Mouse (Mus musculus): ENCODE measurements around the gene Actn2.

The Actn2 gene

DNA sequence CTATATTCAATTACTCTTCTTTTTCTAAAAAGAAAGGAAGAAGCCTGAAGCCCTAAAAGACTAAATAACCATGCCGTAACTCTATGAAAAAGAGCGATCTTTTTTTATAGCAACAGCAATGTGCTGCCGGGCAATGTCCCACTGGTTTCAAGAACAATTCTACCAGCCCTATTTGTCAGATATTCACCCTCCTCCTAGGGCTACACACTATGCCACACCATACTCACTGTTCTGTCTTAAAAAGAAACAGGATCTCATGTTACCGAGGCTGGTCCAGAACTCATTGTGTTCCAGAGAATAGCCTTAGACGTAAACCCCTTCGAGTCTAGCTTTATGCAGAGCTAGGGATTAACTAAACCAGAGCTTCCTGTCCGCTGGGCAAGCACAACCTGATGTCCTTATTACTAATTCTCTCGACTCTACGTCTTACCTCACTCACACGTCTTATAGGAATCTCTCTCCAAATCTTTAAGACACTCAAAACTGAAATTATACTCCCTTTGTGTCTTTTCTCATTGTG is 83.6 kb downstream of the Actn2 start:
- no peak for DNase-seq (ENCODE audit: low spot score in 2 of 2)

DNA sequence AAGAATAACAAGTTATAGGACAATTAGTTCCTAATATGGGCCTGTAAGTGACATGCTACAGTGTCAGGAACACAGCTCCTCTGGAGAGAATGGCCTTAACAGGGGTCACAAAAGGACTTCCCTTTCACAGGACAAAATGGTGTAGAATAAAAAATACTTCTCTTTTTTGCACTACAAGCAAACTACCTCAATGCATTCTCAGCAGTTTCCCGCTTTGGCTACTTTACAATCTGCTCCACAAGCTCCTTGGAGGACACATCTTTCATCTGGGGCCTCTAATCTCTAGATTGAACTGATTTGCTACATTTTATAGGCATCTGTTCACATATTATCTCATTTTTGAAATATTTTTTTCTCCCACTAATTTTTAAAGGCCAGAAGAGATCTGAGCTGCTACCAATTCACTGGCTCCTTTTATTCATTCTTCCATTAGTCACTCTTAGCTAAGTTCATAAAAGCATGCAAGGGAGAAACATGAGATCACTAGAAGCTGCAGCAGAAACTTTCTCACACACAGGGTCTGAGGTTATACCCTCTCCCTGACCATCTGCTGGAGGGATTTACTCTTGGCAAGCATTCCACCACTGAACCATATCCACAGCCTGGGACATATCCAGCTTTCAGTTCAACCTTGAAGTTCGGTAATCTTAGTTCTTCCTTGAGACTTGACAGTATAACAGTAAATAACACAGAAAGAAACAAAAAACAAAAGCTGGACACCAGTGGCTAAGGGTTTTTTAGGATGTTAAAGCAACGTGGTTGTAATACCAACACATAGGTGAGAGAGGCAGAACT is 84.5 kb downstream of the Actn2 start:
- no peak for DNase-seq (ENCODE audit: low spot score in 2 of 2)

DNA sequence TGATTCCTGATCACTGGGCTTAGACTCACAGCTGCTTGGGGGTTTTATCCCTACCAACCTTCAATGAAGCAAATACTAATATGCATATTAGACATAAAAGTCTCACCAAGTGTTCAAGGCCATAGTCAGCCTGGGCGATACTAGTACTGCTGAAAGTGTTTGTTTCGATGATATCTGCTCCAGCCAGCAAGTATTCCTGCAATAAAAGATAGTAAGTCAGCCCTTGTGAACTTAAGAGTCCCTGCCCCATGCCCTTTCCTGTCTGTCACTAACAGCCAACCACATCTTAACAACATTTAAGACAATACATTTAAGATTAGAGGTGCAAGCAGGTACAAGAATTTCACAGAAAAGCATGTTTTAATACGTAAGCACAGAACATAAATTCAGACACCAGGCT is 90.1 kb downstream of the Actn2 start:
- DNase-seq (ENCODE audit: low spot score in 2 of 2), result no peak

DNA sequence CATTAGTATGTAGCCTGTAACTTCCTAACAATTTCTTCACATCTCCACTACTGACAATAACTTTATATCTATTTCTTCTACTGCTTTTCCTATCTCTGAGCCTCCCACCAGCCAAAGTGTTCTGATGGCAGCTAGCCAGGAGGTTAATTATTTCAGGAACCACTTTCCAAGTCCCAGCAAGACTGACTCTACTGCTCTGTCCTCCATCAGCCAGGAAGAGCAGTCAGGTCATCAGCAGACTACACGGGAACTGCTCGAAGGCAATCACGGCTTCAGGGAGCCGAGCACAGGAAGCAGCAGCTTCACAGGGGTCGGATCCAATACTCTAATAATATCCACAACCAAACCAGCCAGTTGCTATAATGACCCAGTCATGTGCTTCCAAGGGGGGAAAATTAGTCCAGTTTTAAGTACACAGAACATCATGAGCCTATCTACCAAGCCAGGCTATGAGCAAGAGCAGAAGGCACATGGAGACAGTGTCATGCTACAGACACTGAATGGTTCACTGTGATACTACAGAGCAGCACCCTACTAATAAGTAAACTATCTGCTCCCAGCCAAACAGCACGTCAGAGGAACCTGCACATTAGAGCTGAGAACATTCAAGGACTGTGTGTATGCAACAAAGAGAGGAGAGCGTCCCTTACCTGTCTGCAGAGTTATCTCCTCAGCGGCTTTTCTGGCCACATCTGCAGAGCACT is 91.2 kb downstream of the Actn2 start:
- no peak for DNase-seq (ENCODE audit: low spot score in 2 of 2)

DNA sequence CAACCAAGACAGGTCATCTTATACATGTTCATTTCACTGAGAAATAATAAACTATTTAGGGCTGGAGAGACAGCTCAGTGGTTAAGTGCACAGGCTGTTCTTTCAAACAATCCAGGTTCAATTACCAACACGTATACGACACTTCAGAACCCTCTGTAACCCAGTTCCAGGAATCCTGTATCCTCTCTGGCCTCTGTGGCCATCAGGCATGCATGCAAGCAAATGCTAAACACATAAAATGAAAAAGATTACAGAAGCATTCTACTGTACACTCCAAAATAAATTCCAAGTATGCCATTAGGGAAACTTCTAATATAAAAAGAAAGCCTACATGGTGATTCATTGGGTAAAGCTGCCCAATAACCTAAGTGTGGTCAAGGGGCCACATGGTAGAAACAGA is 94.6 kb downstream of the Actn2 start:
- DNase-seq (ENCODE audit: low spot score in 2 of 2), result no peak

DNA sequence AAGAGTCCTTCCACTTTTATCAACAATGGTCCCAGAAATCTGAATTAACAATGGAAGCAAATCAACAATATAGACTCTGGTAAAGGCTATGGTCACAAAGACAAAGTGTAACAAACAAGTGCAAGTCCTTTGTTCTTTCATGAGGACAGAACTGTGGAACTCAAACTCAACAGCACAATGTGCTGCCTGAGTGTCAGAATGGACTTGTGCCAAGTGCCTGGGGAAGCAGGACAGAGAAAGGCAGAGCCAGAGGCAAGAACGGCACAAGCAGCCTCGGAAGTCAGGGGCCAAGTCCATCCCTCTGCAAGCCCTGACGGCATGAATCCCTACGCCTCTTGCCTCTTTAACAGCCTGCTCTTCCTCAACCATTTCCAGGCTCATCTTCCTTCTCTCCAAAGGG is 96.6 kb downstream of the Actn2 start:
- DNase-seq (ENCODE audit: low spot score in 2 of 2), result no peak

DNA sequence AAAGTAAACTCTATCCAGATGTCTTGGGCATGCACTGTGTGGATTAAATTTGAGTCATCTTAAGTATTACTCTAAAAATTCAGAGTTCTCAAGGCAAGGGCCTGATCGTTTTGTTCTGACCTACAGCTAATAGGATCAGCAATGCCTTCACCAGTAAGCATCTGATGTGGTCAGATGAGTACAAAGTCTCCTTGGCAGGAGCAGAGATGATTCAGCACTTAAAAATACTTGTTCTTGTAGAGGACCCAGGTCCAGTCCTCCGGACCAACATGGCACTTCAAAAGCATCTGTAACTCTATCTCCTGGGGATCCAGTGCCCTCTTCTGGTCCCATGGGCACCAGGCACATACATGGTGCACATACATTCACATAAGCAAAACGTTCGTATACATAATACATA is 108.4 kb downstream of the Actn2 start:
- no peak for DNase-seq (ENCODE audit: low spot score in 2 of 2)

DNA sequence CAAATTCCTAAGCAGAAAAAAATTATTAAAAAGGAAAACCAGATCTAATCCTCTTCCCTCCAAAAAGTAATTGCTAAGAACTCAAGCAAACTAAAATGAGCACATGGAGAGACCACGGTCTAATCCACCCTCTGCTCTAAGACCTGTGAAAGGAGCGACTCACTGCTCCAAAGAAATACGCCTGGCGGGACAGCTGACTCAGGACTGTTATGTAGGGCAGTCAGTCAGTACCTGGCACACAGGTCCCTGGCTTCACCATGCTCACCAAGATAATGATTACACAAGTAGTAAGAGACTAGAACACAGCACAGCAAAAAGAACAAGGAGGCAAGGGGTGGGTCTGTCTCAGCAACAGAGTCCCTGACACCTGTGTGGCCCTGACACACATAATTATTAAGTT is 112.3 kb downstream of the Actn2 start:
- DNase-seq (ENCODE audit: low spot score in 2 of 2), result no peak

DNA sequence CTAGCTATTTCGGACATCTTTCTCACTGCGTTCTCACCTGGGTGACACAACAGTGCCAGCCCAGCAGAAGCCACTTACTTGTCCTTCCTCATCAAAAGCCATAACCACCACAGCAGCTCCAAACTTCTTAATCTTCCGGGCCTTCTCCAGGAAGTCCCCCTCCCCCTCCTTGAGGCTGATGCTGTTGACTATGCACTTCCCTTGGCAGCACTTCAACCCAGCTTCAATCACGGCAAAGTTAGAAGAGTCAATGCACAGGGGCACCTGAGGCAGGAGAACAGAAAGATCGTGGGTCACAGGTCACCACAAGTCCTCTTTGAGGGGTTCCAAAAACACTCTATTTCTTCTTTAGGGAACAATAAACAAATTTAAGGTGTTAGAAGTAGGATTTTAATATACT is 113.0 kb downstream of the Actn2 start:
- DNase-seq (ENCODE audit: low spot score in 2 of 2), result no peak

All from frontal cortex, postnatal 10 days (tissue).